Mouse (Mus musculus) kidney, adult 11 months (tissue): Measurements from ENCODE around the gene Dph6.
"Not testable (repeated sequence)": the region's sequence is repeated elsewhere in the genome, so short reads cannot be mapped to it uniquely, and the experiment has no call there.

Experiments used
- DNase-seq: peaks from one replicate; pipeline ENCODE4 v3.0.0; 2022

Gene Dph6

GRCm38 (mm10) chr2:114654365-114655239 is at the start of gene Dph6:
Gene Dph6 (minus strand): TSS chr2:114654964.
- DNase-seq: peak; percentile 86

- DNase-seq: no peak
Observed at GRCm38 (mm10) chr2:114700966-114701685, 46.4 kb upstream of the Dph6 start.

GRCm38 (mm10) chr2:114691607-114692006 is 36.8 kb upstream of the Dph6 start:
- DNase-seq: no peak

- DNase-seq: no peak
Observed at GRCm38 (mm10) chr2:114687483-114687882, 32.7 kb upstream of the Dph6 start.

GRCm38 (mm10) chr2:114687081-114687480 is 32.3 kb upstream of the Dph6 start:
- DNase-seq: no peak

GRCm38 (mm10) chr2:114673831-114674230 is 19.1 kb upstream of the Dph6 start:
- DNase-seq: no peak

GRCm38 (mm10) chr2:114670983-114671382 is 16.2 kb upstream of the Dph6 start:
- no peak for DNase-seq

- DNase-seq: no peak
Observed at GRCm38 (mm10) chr2:114658954-114659353, 4.2 kb upstream of the Dph6 start.

- no peak for DNase-seq
Observed at GRCm38 (mm10) chr2:114646240-114646639, 8.5 kb downstream of the Dph6 start.

- no peak for DNase-seq
Observed at GRCm38 (mm10) chr2:114643832-114644231, 10.9 kb downstream of the Dph6 start.

GRCm38 (mm10) chr2:114624683-114625082 is 30.1 kb downstream of the Dph6 start:
- DNase-seq: peak; percentile 9

GRCm38 (mm10) chr2:114622550-114622939 is 32.2 kb downstream of the Dph6 start:
- peak; percentile 13 for DNase-seq

GRCm38 (mm10) chr2:114621781-114622549 is 32.8 kb downstream of the Dph6 start:
- DNase-seq: peak; percentile 13

- no peak for DNase-seq
Observed at GRCm38 (mm10) chr2:114611576-114611975, 43.2 kb downstream of the Dph6 start.

- DNase-seq: no peak
Observed at GRCm38 (mm10) chr2:114610110-114610509, 44.7 kb downstream of the Dph6 start.

GRCm38 (mm10) chr2:114605202-114605601 is 49.6 kb downstream of the Dph6 start:
- not testable (repeated sequence) for DNase-seq

GRCm38 (mm10) chr2:114601174-114601573 is 53.6 kb downstream of the Dph6 start:
- DNase-seq: no peak

- no peak for DNase-seq
Observed at GRCm38 (mm10) chr2:114599793-114600192, 55.0 kb downstream of the Dph6 start.

- no peak for DNase-seq
Observed at GRCm38 (mm10) chr2:114593393-114593792, 61.4 kb downstream of the Dph6 start.

- DNase-seq: no peak
Observed at GRCm38 (mm10) chr2:114580714-114581113, 74.0 kb downstream of the Dph6 start.

GRCm38 (mm10) chr2:114543000-114543622 is 111.7 kb downstream of the Dph6 start:
- no peak for DNase-seq

- DNase-seq: no peak
Observed at GRCm38 (mm10) chr2:114542325-114542724, 112.4 kb downstream of the Dph6 start.

- DNase-seq: no peak
Observed at GRCm38 (mm10) chr2:114540416-114540815, 114.3 kb downstream of the Dph6 start.
